Mouse (Mus musculus) kidney, postnatal 36 days (tissue): ENCODE results near the gene Sh3bp5.

Experiments used
- DNase-seq, 2 experiments: peaks; one replicate each; pipeline ENCODE4 v3.0.0; 2021 to 2022; ENCODE audit warnings: mixed read lengths in 2 of 2

Sh3bp5 gene

GRCm38 (mm10) chr14:31392873-31393545, 42.9 kb downstream of the Sh3bp5 start:
- no peak for DNase-seq

GRCm38 (mm10) chr14:31392300-31392699, 43.6 kb downstream of the Sh3bp5 start:
- DNase-seq: no peak

DNA sequence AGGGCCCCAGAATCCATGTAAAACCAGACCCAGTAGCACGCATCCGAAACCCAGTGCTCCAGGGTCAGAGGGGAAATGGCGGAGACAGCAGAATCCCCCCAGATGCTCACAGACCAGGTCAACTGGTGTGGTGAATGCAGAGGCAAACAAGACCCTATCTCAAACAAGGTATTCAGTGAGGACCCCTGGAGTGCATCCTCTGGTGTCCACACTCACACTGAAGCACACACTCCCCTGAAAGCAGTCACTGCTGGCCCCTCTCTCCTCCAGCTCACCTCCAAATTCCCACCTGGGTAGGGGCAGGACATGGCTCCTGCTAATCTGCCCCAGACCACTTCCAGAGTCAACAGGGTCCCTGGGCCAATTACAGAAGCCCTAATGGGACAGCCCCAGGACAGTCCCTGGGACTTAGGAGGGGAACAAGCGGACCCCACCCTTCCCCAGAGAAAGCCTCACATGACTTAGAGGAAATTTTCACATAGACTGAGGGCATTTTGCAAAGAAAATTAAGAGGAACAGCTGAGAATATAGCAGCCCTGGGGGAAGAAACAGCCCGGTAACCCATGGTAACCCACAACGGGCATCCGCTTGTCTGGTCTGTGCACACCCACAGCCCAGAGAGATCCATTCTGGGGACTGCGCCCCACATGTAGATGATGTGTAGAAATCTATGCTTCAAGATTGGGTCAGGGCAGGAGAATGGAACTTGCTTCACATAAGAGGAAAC, 46.3 kb downstream of the Sh3bp5 start:
- no peak for DNase-seq

- DNase-seq: peak in 1 of 2 experiments; percentile 38
These were observed 47.6 kb downstream of the Sh3bp5 start for GRCm38 (mm10) chr14:31388086-31388872.

DNA sequence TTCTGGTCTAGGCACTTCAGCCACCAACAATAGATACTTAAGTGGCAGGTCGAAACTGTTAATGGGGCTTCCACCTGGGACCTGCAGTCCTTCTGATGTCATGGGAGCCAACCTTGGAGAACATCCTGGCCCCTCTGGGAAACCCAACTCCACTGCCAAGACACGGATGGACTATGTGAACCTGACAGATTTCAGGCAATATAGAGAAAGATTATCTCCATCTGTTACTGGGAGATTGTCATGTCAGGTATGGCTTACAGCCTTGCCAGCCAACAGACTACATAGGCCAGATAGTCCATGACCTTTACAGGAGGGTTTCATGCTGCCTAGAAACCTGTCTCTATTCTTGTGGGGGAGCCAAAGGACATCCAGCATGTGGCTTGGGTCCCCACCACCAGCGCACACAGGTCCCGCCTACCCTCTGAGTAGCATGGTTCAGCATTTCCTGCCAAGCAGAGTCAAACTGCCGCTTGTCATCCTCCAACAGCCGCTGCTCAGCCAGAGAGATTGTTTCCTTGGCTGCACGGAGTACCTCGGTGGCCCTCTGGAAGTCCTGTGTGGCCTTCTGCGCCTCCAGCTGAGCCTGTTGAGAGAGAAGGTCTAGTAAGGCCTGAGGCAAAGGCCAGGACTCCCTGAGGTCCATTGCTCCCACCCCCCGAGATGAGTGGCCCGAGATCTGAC, 48.4 kb downstream of the Sh3bp5 start:
- peak in 1 of 2 experiments; percentile 43 for DNase-seq

- peak; percentile 92 to 93 for DNase-seq
These were observed 49.7 kb downstream of the Sh3bp5 start for GRCm38 (mm10) chr14:31385977-31386697.

GRCm38 (mm10) chr14:31385406-31385805, 50.5 kb downstream of the Sh3bp5 start:
- DNase-seq: no peak

- DNase-seq: peak; percentile 78 to 81
These were observed 51.2 kb downstream of the Sh3bp5 start for GRCm38 (mm10) chr14:31384366-31385323.

DNA sequence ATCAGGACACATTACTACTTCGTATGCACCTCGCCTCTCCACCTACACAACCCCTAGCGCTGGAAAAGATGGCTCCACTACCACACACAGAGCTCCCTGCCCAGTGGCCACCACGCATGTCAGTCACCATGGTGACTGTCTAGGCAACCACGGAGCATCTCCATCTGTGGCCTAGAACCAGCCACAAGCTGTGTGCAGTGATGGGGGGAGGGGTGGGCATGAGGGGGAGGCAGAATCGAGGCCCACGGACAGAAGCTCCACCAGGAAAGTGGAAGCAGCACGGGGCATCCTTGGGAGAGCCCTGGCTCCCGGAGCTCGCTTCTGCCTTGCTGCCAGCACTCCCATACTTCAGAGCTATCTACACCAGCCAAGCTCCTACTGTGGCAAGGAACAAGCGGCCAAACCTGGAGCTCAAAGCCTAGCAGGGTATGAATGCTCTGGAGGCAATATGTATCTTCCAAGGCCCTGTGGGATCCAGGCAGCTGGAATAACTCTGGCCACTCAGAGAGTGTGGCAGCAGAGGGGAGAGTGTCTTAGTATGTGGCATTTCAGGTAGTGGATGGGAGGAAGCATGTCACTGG, 52.3 kb downstream of the Sh3bp5 start:
- DNase-seq: no peak

DNA sequence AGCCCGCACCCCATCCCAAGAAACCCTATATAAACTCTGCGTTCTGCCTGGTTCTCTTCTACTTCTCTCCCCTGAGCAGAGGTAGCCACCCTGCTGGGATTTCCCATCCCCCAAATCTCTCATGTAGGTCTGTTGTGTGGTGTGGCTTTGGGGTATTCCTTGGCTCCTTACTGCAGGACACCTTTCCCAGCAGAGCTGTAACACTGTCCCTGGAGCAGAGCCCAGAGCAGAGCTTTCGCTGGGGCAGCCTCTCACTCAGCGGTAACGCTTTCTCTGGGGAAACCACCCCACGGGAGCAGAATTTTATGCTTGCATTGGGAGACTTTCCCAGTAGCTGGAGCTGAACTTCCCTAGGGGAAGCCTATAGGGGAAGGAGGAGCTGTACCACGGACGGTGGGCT, 53.6 kb downstream of the Sh3bp5 start:
- no peak for DNase-seq

- DNase-seq: no peak
These were observed 59.5 kb downstream of the Sh3bp5 start for GRCm38 (mm10) chr14:31376331-31376730.

DNA sequence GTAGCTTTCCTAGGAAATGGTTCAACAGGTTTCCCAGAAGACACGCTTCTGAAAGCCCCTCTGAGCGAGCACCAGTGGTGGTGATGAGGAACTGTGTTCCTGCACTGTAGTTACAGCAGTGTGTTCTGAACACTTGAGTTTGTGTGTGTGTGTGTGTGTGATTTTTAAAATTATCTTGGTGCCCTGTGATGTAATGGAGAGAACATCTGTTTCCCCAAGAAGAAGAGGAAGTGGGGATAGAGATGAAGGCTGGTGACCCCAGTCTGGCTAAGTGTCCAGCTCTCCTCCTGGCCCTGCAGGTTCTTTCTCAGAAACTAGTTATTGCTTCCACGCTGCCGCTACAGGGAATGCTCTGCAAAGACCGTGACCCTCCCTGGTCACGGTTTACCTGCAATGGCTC, 61.5 kb downstream of the Sh3bp5 start:
- no peak for DNase-seq

DNA sequence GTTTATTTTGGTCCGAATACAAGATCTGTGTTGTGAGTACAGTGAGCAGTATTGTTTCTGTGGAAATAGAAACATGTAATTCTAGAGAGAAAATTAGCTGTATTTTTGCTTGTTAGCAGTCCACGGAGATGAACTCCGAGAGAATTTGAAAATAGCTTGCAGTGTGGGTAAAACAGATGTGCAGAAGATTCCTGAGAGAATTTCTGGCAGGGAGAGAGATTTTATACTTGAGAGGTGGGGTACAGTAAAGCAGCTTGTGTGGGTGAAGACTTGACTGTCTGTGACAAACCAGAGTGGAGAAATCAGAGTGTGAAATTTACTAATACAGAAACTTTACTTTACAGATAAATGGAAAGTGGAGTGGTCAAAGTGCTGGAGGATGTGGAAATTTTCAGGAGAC, 66.5 kb downstream of the Sh3bp5 start:
- DNase-seq: no peak

- DNase-seq: no peak
These were observed 67.9 kb downstream of the Sh3bp5 start for GRCm38 (mm10) chr14:31367951-31368350.

GRCm38 (mm10) chr14:31365350-31365749, 70.5 kb downstream of the Sh3bp5 start:
- DNase-seq: peak; percentile 68 to 90

DNA sequence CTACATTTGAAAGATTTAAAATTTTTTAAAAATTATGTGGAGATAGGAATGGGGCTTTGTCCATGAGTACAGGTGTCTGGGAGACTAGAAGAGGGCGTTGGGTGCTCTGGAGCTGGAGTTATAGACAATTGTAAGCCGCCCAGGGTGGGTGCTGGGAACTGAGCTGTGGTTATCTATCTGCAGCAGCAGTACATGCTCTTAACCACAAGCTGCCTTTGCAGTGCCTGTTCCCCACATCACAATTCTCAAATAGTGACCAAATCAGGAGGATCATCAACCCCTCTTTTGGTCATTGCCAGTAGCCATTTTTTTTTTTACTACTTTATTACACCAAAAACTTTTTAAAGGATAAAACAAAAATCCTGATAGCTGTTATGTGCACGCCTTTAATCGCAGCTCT, 71.3 kb downstream of the Sh3bp5 start:
- no peak for DNase-seq

GRCm38 (mm10) chr14:31362236-31362635, 73.6 kb downstream of the Sh3bp5 start:
- peak in 1 of 2 experiments; percentile 20 for DNase-seq

DNA sequence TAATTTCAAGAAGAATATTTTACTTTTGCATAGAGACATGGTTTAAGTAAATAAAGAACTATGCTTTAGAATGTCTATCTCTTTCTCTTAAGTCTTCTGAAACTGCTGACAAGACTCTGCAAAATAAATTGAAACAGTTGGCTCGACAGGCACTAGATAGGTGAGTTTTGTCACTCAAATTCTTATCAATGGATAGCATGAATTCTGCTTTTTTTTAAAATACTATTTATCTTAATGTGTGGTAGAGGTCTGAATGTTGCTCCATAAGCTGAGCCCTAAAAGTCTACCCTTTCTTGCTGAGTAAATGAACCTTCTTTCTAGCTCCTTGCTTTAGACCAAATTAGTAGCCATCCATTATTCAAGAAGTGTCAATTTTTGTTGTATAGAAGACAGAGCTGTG, 90.5 kb downstream of the Sh3bp5 start:
- no peak for DNase-seq

- DNase-seq: no peak
These were observed 92.6 kb downstream of the Sh3bp5 start for GRCm38 (mm10) chr14:31343241-31343640.

DNA sequence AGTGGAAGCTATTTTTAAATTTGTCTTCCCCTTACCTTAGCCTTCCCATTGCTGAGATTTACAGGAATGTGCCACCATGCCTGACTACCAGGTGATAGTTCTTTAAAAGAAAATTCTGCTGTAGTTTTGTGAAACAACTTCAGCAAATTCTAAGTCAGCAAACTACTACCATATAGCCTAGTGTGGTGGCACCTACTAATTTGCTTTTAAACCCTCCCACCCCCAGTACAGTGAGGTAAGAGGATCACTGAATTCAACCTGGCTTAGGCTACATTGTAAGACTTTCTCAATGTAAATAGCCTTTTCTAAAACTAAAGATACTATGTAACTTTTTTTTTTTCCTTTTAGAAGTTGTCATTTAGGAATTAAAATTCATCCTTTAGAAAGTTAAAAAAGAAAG, 97.9 kb downstream of the Sh3bp5 start:
- DNase-seq: no peak

- no peak for DNase-seq
These were observed 98.5 kb downstream of the Sh3bp5 start for GRCm38 (mm10) chr14:31337406-31337805.
